Mouse (Mus musculus) midbrain, embryonic 11.5 days (tissue): ENCODE measurements around the gene Olfr825. TPM values are rescaled to one million over a fixed set of nuclear protein-coding genes. Genes with fewer than 3 reads are reported as not detected.
"Not testable (repeated sequence)": the region's sequence is repeated elsewhere in the genome, so short reads cannot be mapped to it uniquely, and the experiment has no call there.

Experiments
- ATAC-seq: fragments of 200-750 bp; cut with Nextera tagmentation; 2 replicates; pipeline ENCODE4 v1.8.0; 2017; ENCODE audit warnings: moderate TSS enrichment, moderate library complexity; ENCODE audit not compliant: low FRiP score
- DNase-seq: peaks from one replicate; pipeline ENCODE4 v3.0.0; 2015; ENCODE audit warnings: low spot score; ENCODE audit errors: missing footprints
- H3K27ac ChIP-seq: fragments of 300-500 bp; sonication (generic); 2 replicates; pipeline ENCODE4 v1.5.1; 2014; ENCODE audit warnings: low read depth, low read length
- H3K27me3 ChIP-seq: fragments of 300-500 bp; sonication (generic); 2 replicates; pipeline ENCODE4 v1.6.1; 2014; ENCODE audit warnings: mild to moderate bottlenecking, low read length, moderate library complexity, mixed read lengths; ENCODE audit not compliant: control insufficient read depth, insufficient read depth
- H3K36me3 ChIP-seq: fragments of 300-500 bp; sonication (generic); 2 replicates; pipeline ENCODE4 v1.6.1; 2014; ENCODE audit warnings: mild to moderate bottlenecking, low read length, moderate library complexity, mixed read lengths; ENCODE audit not compliant: control insufficient read depth, insufficient read depth
- H3K4me1 ChIP-seq: fragments of 300-500 bp; sonication (generic); 2 replicates; pipeline ENCODE4 v1.6.1; 2014; ENCODE audit warnings: low read length; ENCODE audit not compliant: control insufficient read depth, insufficient read depth
- H3K4me2 ChIP-seq: fragments of 300-500 bp; sonication (generic); 2 replicates; pipeline ENCODE4 v1.6.1; 2014; ENCODE audit warnings: mild to moderate bottlenecking, moderate library complexity
- H3K4me3 ChIP-seq: fragments of 300-500 bp; sonication (generic); 2 replicates; pipeline ENCODE4 v1.5.1; 2014; ENCODE audit warnings: low read depth, low read length
- H3K9ac ChIP-seq: fragments of 300-500 bp; sonication (generic); 2 replicates; pipeline ENCODE4 v1.6.1; 2014; ENCODE audit warnings: low read length
- H3K9me3 ChIP-seq: fragments of 300-500 bp; sonication (generic); 2 replicates; pipeline ENCODE4 v1.6.1; 2016; ENCODE audit warnings: low read length; ENCODE audit not compliant: control insufficient read depth
- WGBS: fragments of 180-500 bp; shearing (Covaris S2); extraction: QIAGEN DNeasy Blood & Tissue Kit; methylation state at CpG from one replicate; pipeline ENCODE4 v1.1.7; 2014; 5-methylcytosine and 5-hydroxymethylcytosine counted together
- polyA plus RNA-seq: library from polyadenylated mRNA; unstranded; fragments of >200 nt; fragmentation: Nextera tagmentation; extraction: Ambion mirVana; gene quantifications from 2 replicates; pipeline ENCODE4 v1.2.1, GENCODE M21; 2014

The Olfr825 gene
- not detected in 2 replicates for polyA plus RNA-seq

GRCm38 (mm10) chr10:130166666-130167065, at the start of gene Olfr825:
Gene Olfr825 (minus strand): TSS chr10:130166766.
- no peak within 1 kb of the TSS for H3K4me2 ChIP-seq
- H3K36me3 ChIP-seq: no peaks in the 10 kb centered on the region
- no peaks in the 10 kb centered on the region for H3K27me3 ChIP-seq
- no peak within 1 kb of the TSS for H3K9ac ChIP-seq
- H3K27ac ChIP-seq: no peak within 1 kb of the TSS
- DNase-seq: no peak
- H3K4me3 ChIP-seq: no peak within 1 kb of the TSS
- H3K4me1 ChIP-seq: no peaks in the 10 kb centered on the region
- H3K9me3 ChIP-seq: no peaks in the 10 kb centered on the region
- no peak for ATAC-seq

- DNase-seq (no peak), ATAC-seq (no peak)
- Histone ChIP-seq H3K27ac (no peak within 1 kb of the TSS), H3K9me3 (no peaks in the 10 kb centered on the region), H3K9ac (no peak within 1 kb of the TSS), H3K27me3 (no peaks in the 10 kb centered on the region), H3K4me3 (no peak within 1 kb of the TSS), H3K4me2 (no peak within 1 kb of the TSS), H3K4me1 (no peaks in the 10 kb centered on the region), H3K36me3 (no peaks in the 10 kb centered on the region)
- WGBS: 84% methylated on average over 1 of the region's 1 CpGs
Measured at GRCm38 (mm10) chr10:130214303-130214702, 47.7 kb upstream of the Olfr825 start, which contains the start of gene Olfr827. Gene Olfr827 (minus strand): TSS chr10:130214403.

- Histone ChIP-seq H3K27ac (no peak within 1 kb of the TSS), H3K27me3 (no peaks in the 10 kb centered on the region), H3K4me3 (no peak within 1 kb of the TSS), H3K9me3 (no peaks in the 10 kb centered on the region), H3K4me2 (no peak within 1 kb of the TSS), H3K36me3 (no peaks in the 10 kb centered on the region), H3K4me1 (no peaks in the 10 kb centered on the region), H3K9ac (no peak within 1 kb of the TSS)
- WGBS: 85% methylated on average over 1 of the region's 1 CpGs
- no peak for ATAC-seq
- no peak for DNase-seq
Measured at GRCm38 (mm10) chr10:130184086-130184485, 17.5 kb upstream of the Olfr825 start, which contains the start of gene Olfr826. Gene Olfr826 (minus strand): TSS chr10:130184186.

- no peak overlapping the region for H3K27ac ChIP-seq
- H3K4me1 ChIP-seq: no peaks in the 10 kb centered on the region
- DNase-seq (no peak), ATAC-seq (no peak)
- no peak overlapping the region for H3K9ac ChIP-seq
- no peaks in the 10 kb centered on the region for H3K36me3 ChIP-seq
- H3K27me3 ChIP-seq: no peaks in the 10 kb centered on the region
- no peak overlapping the region for H3K4me2 ChIP-seq
- no peak overlapping the region for H3K4me3 ChIP-seq
- no peaks in the 10 kb centered on the region for H3K9me3 ChIP-seq
Measured at GRCm38 (mm10) chr10:130165196-130165595, 1.4 kb downstream of the Olfr825 start.

GRCm38 (mm10) chr10:130144121-130144520, 22.4 kb downstream of the Olfr825 start:
- H3K4me1 ChIP-seq: no peaks in the 10 kb centered on the region
- ATAC-seq: no peak
- no peaks in the 10 kb centered on the region for H3K27me3 ChIP-seq
- WGBS: 89% methylated on average over 5 of the region's 5 CpGs
- no peak overlapping the region for H3K9ac ChIP-seq
- DNase-seq: no peak
- no peaks in the 10 kb centered on the region for H3K9me3 ChIP-seq
- no peak overlapping the region for H3K27ac ChIP-seq
- H3K4me2 ChIP-seq: no peak overlapping the region
- H3K36me3 ChIP-seq: no peaks in the 10 kb centered on the region
- H3K4me3 ChIP-seq: no peak overlapping the region

- H3K4me3 ChIP-seq, DNase-seq, H3K9ac ChIP-seq, H3K4me1 ChIP-seq, H3K4me2 ChIP-seq, ATAC-seq, H3K27me3 ChIP-seq, H3K27ac ChIP-seq, H3K9me3 ChIP-seq, H3K36me3 ChIP-seq: not testable (repeated sequence)
- WGBS: 90% methylated on average over 5 of the region's 5 CpGs
Measured at GRCm38 (mm10) chr10:130142481-130142880, 24.1 kb downstream of the Olfr825 start.

DNA sequence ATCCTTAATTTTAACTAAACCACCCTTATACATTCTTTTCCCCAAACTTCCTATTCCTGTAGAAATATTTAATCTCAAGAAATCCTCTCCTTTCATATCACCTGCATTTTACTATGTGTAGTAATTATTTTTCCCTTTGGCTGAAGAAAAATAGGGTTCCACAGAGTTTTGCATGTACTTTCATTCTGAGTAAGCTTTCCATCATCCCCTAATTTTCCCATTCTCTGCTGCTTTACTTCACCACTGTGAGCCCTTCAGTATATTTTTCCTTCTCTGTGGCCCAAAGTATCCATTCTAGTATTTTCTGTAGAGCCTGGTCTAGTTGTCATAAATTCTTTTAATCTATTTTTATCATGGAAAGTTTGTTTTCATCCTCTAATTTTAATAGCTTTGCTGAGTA, 31.8 kb downstream of the Olfr825 start:
- Histone ChIP-seq H3K36me3 (no peaks in the 10 kb centered on the region), H3K4me1 (no peaks in the 10 kb centered on the region), H3K4me3 (no peak overlapping the region), H3K27me3 (no peaks in the 10 kb centered on the region), H3K27ac (no peak overlapping the region), H3K9me3 (no peaks in the 10 kb centered on the region), H3K9ac (no peak overlapping the region), H3K4me2 (no peak overlapping the region)
- ATAC-seq: no peak
- no peak for DNase-seq

DNA sequence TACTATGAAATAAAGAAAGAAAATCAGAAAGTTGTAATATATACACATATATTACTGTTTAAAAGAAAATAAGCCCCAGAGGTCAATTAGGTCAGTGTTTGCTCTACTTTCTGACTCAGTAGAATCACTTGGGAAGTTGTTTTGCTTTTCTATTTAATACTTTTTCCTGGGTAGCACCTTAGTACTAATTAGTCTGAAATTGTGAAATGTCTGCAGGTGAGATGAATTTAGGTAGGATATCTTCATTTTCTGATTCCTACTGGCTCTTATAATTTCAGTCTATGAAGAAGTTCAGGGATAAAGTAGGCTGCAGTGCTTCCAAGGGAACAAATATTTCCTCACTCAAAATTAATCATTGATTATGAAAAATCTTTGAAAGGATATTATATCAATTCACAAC, 36.7 kb downstream of the Olfr825 start, which contains the start of gene Olfr824:
TSS of gene Olfr824 (minus strand) at position 101 of the 400 bp plus-strand sequence.
- not testable (repeated sequence) for H3K27me3 ChIP-seq, H3K9ac ChIP-seq, ATAC-seq

GRCm38 (mm10) chr10:130116045-130116444, 50.5 kb downstream of the Olfr825 start:
- H3K27me3 ChIP-seq, H3K9ac ChIP-seq, H3K36me3 ChIP-seq, H3K4me2 ChIP-seq, H3K9me3 ChIP-seq, H3K27ac ChIP-seq, ATAC-seq, DNase-seq, H3K4me1 ChIP-seq, H3K4me3 ChIP-seq: not testable (repeated sequence)
- WGBS: 66% methylated on average over 3 of the region's 3 CpGs

More for the DNA sequence above, 36.7 kb downstream of the Olfr825 start, which contains the start of gene Olfr824:
- H3K27ac ChIP-seq, H3K36me3 ChIP-seq, DNase-seq, H3K9me3 ChIP-seq, H3K4me3 ChIP-seq, H3K4me2 ChIP-seq, H3K4me1 ChIP-seq: not testable (repeated sequence)

DNA sequence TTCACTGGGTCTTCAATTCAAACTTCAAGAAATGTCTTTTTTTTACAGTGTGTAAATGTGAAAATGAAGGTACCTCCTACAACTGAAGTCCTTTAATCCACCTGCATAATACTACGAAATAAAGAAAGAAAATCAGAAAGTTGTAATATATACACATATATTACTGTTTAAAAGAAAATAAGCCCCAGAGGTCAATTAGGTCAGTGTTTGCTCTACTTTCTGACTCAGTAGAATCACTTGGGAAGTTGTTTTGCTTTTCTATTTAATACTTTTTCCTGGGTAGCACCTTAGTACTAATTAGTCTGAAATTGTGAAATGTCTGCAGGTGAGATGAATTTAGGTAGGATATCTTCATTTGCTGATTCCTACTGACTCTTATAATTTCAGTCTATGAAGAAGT, 51.3 kb downstream of the Olfr825 start, which contains the start of gene Olfr823:
TSS of gene Olfr823 (minus strand) at position 101 of the 400 bp plus-strand sequence.
- H3K27me3 ChIP-seq, H3K27ac ChIP-seq, H3K9me3 ChIP-seq, H3K36me3 ChIP-seq, H3K9ac ChIP-seq, H3K4me3 ChIP-seq, H3K4me1 ChIP-seq, DNase-seq, H3K4me2 ChIP-seq, ATAC-seq: not testable (repeated sequence)
- 85% methylated on average over 1 of the region's 1 CpGs for WGBS
